Mouse (Mus musculus): Measurements from ENCODE around the gene Tctex1d2.

The Tctex1d2 gene

DNA sequence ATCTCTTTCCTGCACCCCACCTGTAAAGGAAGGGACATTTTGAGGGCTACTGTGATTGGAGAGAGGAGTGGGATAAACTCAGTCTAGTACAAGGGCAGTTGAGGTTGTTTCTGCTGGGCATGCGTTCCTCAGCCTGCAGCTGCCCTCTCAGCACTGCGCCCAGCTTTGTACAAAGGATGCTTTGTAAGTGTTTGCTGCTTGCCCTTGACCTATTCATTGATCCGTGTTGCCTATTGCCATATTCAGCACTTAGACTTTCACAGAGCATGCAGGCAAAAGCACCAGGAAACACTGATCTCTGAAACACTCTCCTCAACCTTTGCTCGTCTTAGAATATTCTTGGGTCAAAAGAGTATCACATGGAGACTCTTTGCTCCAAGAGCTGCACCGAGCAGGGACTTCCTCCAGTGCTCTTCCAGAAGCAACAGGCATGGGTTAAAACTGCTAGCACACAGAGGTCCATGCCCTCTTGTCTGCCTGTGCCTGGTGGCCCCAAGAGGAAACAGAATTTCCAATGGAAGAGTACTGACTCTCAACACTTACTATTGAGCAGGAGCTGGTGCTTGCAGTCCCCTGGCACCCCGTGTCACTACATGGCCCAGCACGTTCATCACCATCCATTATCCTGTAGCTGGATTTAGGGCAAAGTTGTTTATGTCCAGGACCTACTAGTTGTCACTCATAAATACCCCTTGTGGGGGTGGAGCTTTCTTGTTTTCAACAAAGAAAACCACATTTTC lies 52.9 kb downstream of the Tctex1d2 start:
- DNase-seq = peak; percentile 76

DNA sequence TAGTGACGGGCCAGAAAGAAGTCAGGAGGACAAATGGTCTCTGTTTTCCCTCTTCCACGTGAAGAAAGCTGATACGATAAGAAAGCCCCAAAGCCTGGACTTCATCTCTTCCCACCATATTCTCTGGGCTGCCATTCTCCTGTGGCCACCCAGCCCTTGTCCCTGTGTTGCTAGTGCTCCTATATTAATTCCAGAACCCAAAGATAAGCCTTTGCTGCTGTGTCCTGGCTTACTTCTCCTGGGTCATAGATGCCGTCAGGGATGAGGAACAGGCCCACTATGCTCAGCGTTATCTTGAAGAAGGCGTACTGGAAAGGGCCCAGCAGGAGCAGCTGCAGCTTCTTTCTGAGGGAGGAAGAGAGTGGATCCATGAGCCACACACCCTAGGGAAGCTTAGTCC lies 57.8 kb downstream of the Tctex1d2 start:
- peak; percentile 92 for DNase-seq
